Mouse (Mus musculus) MEL (cell line): ENCODE results near the gene Tead3. TPM values are rescaled to one million over a fixed set of nuclear protein-coding genes. Genes with fewer than 3 reads are reported as not detected.

Experiments used
- DNase-seq: peaks from one replicate; pipeline ENCODE4 v3.0.0; 2011; ENCODE audit warnings: low read depth, low spot score
- H3K27ac ChIP-seq: 2 replicates; pipeline ENCODE4 v1.5.1; 2012; ENCODE audit warnings: low read depth, mild to moderate bottlenecking, control low read depth, low read length, moderate library complexity; ENCODE audit not compliant: control insufficient read depth
- H3K27me3 ChIP-seq, 2 experiments: fragments of 150-350 bp in 1 of 2; sonication (generic) in 1 of 2; 2 replicates each; pipeline ENCODE4 v1.6.1; 2012; ENCODE audit warnings: low read length in 2 of 2, mild to moderate bottlenecking in 2 of 2, improper control_type of control experiment in 1 of 2, moderate library complexity in 1 of 2; ENCODE audit not compliant: insufficient read depth in 2 of 2, control insufficient read depth in 1 of 2
- H3K36me3 ChIP-seq, 2 experiments: 2 replicates each; pipeline ENCODE4 v1.6.1; 2012 to 2014; ENCODE audit warnings: low read length in 2 of 2, improper control_type of control experiment in 1 of 2, inconsistent platforms in 1 of 2, mild to moderate bottlenecking in 1 of 2; ENCODE audit not compliant: insufficient read depth in 2 of 2, control insufficient read depth in 1 of 2
- H3K4me1 ChIP-seq, 2 experiments: fragments of 150-350 bp in 1 of 2; sonication (generic) in 1 of 2; 2 replicates each; pipeline ENCODE4 v1.6.1; 2012; ENCODE audit warnings: low read length in 2 of 2, improper control_type of control experiment in 1 of 2, mild to moderate bottlenecking in 1 of 2; ENCODE audit not compliant: insufficient read depth in 2 of 2, control insufficient read depth in 1 of 2
- H3K4me3 ChIP-seq, 2 experiments: fragments of 150-350 bp in 1 of 2; sonication (generic) in 1 of 2; 2 replicates each; pipeline ENCODE4 v1.5.1; 2012; ENCODE audit warnings: low read depth in 2 of 2, low read length in 2 of 2, mild to moderate bottlenecking in 2 of 2, moderate library complexity in 2 of 2, control low read depth in 1 of 2, improper control_type of control experiment in 1 of 2; ENCODE audit not compliant: control insufficient read depth in 1 of 2, insufficient read depth in 1 of 2
- H3K79me2 ChIP-seq: 2 replicates; pipeline ENCODE4 v1.6.1; 2012; ENCODE audit warnings: mild to moderate bottlenecking, low read length, moderate library complexity; ENCODE audit not compliant: control insufficient read depth, poor library complexity, insufficient read depth
- H3K9ac ChIP-seq: 2 replicates; pipeline ENCODE4 v1.6.1; 2012; ENCODE audit warnings: low read depth, mild to moderate bottlenecking, control low read depth, low read length, moderate library complexity; ENCODE audit not compliant: control insufficient read depth, poor library complexity, severe bottlenecking
- H3K9me3 ChIP-seq: fragments of 150-350 bp; sonication (generic); replicated peaks from 2 replicates; pipeline ENCODE4 v1.6.1; 2012; ENCODE audit warnings: mild to moderate bottlenecking, low read length, improper control_type of control experiment, moderate library complexity; ENCODE audit not compliant: insufficient read depth
- CTCF ChIP-seq, 3 experiments: IDR thresholded peaks in 2 of 3; conservative IDR thresholded peaks in 1 of 3; 2 replicates each; pipeline ENCODE4 v1.5.1; 2011 to 2012; ENCODE audit warnings: low read length in 3 of 3, low read depth in 2 of 3, mild to moderate bottlenecking in 2 of 3, improper control_type of control experiment in 1 of 3, inconsistent platforms in 1 of 3, mixed read lengths in 1 of 3, moderate library complexity in 1 of 3; ENCODE audit not compliant: control insufficient read depth in 1 of 3, insufficient read depth in 1 of 3, poor library complexity in 1 of 3, severe bottlenecking in 1 of 3
- E2F4 ChIP-seq: IDR thresholded peaks from 2 replicates; pipeline ENCODE4 v1.6.1; 2011; ENCODE audit warnings: low read depth, low read length, improper control_type of control experiment, borderline replicate concordance
- EP300 ChIP-seq, 2 experiments: IDR thresholded peaks; 2 replicates each; pipeline ENCODE4 v1.6.1; 2011; ENCODE audit warnings: improper control_type of control experiment in 2 of 2, low read length in 2 of 2, low read depth in 1 of 2, mild to moderate bottlenecking in 1 of 2
- GATA1 ChIP-seq: IDR thresholded peaks from 2 replicates; pipeline ENCODE4 v1.6.1; 2011; ENCODE audit warnings: low read depth, low read length, improper control_type of control experiment
- MAFK ChIP-seq: IDR thresholded peaks from 2 replicates; pipeline ENCODE4 v1.6.1; 2011; ENCODE audit warnings: low read depth, mild to moderate bottlenecking, low read length, improper control_type of control experiment, borderline replicate concordance
- MAX ChIP-seq: IDR thresholded peaks from 2 replicates; pipeline ENCODE4 v1.6.1; 2011; ENCODE audit warnings: low read length, improper control_type of control experiment
- MXI1 ChIP-seq: IDR thresholded peaks from 2 replicates; pipeline ENCODE4 v1.6.1; 2011; ENCODE audit warnings: mild to moderate bottlenecking, low read depth, low read length, improper control_type of control experiment
- NELFE ChIP-seq: IDR thresholded peaks from 2 replicates; pipeline ENCODE4 v1.6.1; 2011; ENCODE audit warnings: low read depth, low read length, improper control_type of control experiment
- POLR2A ChIP-seq, 2 experiments: IDR thresholded peaks; 2 replicates each; pipeline ENCODE4 v1.6.1; 2011 to 2012; ENCODE audit warnings: low read length in 2 of 2, mild to moderate bottlenecking in 2 of 2, control low read depth in 1 of 2, improper control_type of control experiment in 1 of 2, low read depth in 1 of 2, moderate library complexity in 1 of 2; ENCODE audit not compliant: control insufficient read depth in 1 of 2, insufficient read depth in 1 of 2, poor library complexity in 1 of 2
- POLR2AphosphoS2 ChIP-seq: IDR thresholded peaks from 2 replicates; pipeline ENCODE4 v1.6.1; 2011; ENCODE audit warnings: low read length, improper control_type of control experiment
- RCOR1 ChIP-seq: IDR thresholded peaks from 2 replicates; pipeline ENCODE4 v1.6.1; 2012; ENCODE audit warnings: low read depth, mild to moderate bottlenecking, inconsistent platforms, low read length, improper control_type of control experiment
- TAL1 ChIP-seq: IDR thresholded peaks from 2 replicates; pipeline ENCODE4 v1.6.1; 2012; ENCODE audit warnings: mild to moderate bottlenecking, inconsistent platforms, low read length, moderate library complexity, mixed read lengths
- TCF12 ChIP-seq: IDR thresholded peaks from 2 replicates; pipeline ENCODE4 v1.6.1; 2014; ENCODE audit warnings: low read depth, mild to moderate bottlenecking, inconsistent platforms, low read length, improper control_type of control experiment, moderate library complexity
- USF1 ChIP-seq: IDR thresholded peaks from 2 replicates; pipeline ENCODE4 v1.6.1; 2014; ENCODE audit warnings: low read depth, mild to moderate bottlenecking, inconsistent platforms, low read length, improper control_type of control experiment, moderate library complexity
- USF2 ChIP-seq, 2 experiments: IDR thresholded peaks; 2 replicates each; pipeline ENCODE4 v1.6.1; 2011 to 2012; ENCODE audit warnings: improper control_type of control experiment in 2 of 2, low read length in 2 of 2, borderline replicate concordance in 1 of 2, inconsistent platforms in 1 of 2, low read depth in 1 of 2, mild to moderate bottlenecking in 1 of 2; ENCODE audit not compliant: insufficient read depth in 1 of 2
- ZNF384 ChIP-seq: IDR thresholded peaks from 2 replicates; pipeline ENCODE4 v1.6.1; 2012; ENCODE audit warnings: low read depth, mild to moderate bottlenecking, inconsistent platforms, low read length, improper control_type of control experiment
- polyA plus RNA-seq, 2 experiments: library from polyadenylated mRNA; stranded (reverse) in 1 of 2; unstranded in 1 of 2; fragments of >175 nt in 1 of 2; fragments of >200 nt in 1 of 2; gene quantifications; 2 replicates each; pipeline versions ENCODE4 v1.2.1 to v1.2.4; 2012; ENCODE audit warnings: low replicate concordance in 2 of 2, low read depth in 1 of 2; ENCODE audit not compliant: insufficient read length in 2 of 2, insufficient read depth in 1 of 2, missing spikeins in 1 of 2
- total RNA-seq: library from RNA; depleted of rRNA; stranded (reverse); fragments of 300-350 nt; gene quantifications from 2 replicates; pipeline ENCODE4 v1.2.3, GENCODE M21; 2012

Gene Tead3
- total and polyA plus RNA-seq, 3 experiments, result 0.73 to 4.1 TPM; not detected in 1

DNA sequence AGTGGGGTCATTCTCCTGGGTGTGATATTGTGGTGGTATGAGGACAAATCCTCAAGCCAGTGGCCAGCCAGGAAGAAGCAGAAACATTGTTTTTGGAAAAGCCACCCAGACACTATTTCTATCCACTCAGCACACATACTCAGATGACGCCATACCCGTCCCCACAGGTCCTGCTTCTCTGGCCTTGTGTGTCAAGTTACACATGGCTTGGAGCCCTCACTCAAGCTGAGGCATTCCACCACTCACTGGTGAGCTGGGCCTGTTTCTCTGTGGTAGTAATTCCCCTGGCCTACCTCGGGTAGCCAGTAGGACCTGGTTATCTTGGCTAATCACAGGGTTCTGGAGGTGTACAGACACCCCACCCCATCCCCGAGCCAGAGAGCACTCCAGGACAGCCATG, 56.9 kb downstream of the Tead3 start:
- no peak overlapping the region for H3K4me3 ChIP-seq
- H3K4me1 ChIP-seq, result peaks cover 11 to 13% of the 10 kb centered on the region in 2 experiments
- no peaks in the 10 kb centered on the region for H3K79me2 ChIP-seq
- H3K9me3 ChIP-seq, result no peaks in the 10 kb centered on the region
- TF ChIP-seq NELFE (no peak), ZNF384 (no peak), E2F4 (no peak), MAX (no peak), POLR2A (IDR thresholded peaks at IDR 0.05; ENCODE audit: control insufficient read depth in 1 of 2, insufficient read depth in 1 of 2, low read depth in 1 of 2, low read length in 2 of 2, poor library complexity in 1 of 2) (no peak), TAL1 (no peak), MAFK (no peak), MXI1 (no peak), USF1 (no peak), EP300 (IDR thresholded peaks at IDR 0.05; ENCODE audit: low read depth in 1 of 2, low read length in 2 of 2) (no peak), POLR2AphosphoS2 (no peak), CTCF (IDR thresholded peaks at IDR 0.05 in 2 of 3, conservative IDR thresholded peaks at IDR 0.05 in 1 of 3; ENCODE audit: control insufficient read depth in 1 of 3, insufficient read depth in 1 of 3, low read depth in 2 of 3, low read length in 3 of 3, poor library complexity in 1 of 3, severe bottlenecking in 1 of 3) (no peak), TCF12 (no peak), USF2 (IDR thresholded peaks at IDR 0.05; ENCODE audit: borderline replicate concordance in 1 of 2, insufficient read depth in 1 of 2, low read depth in 1 of 2, low read length in 2 of 2) (no peak)
- peaks cover 0 to 3% of the 10 kb centered on the region in 2 experiments; a peak in 1 of 4 replicates for H3K36me3 ChIP-seq
- H3K27me3 ChIP-seq, result no peaks in the 10 kb centered on the region
- no peak overlapping the region for H3K9ac ChIP-seq
- no peak overlapping the region for H3K27ac ChIP-seq
- no peak for DNase-seq

DNA sequence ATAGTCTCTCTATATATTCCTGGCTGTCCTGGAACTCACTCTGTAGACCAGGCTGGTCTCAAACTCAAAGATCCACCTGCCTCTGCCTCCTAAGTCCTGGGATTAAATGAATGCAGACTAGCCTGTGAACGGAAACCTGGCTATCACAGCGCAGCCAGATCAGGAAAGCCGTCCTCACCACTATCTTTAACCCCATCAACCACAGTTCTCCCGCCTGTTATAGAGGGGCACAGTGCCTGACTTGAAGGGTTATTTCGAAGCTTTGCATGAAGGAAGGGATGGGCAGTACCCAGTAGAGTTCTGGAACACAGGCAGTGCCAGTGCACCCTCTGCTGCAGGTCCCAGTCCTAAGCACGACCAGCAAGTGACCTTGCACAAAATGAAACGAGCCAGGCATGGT, 59.3 kb downstream of the Tead3 start:
- H3K36me3 ChIP-seq, result peaks cover 0 to 3% of the 10 kb centered on the region in 2 experiments; a peak in 1 of 4 replicates
- H3K9ac ChIP-seq, result no peak overlapping the region
- peaks cover 11 to 16% of the 10 kb centered on the region in 2 experiments for H3K4me1 ChIP-seq

More for the DNA sequence above, 59.3 kb downstream of the Tead3 start:
- Histone ChIP-seq H3K4me3 (no peak overlapping the region), H3K9me3 (no peaks in the 10 kb centered on the region), H3K27me3 (no peaks in the 10 kb centered on the region), H3K79me2 (no peaks in the 10 kb centered on the region), H3K27ac (no peak overlapping the region)
- TF ChIP-seq POLR2A (IDR thresholded peaks at IDR 0.05; ENCODE audit: control insufficient read depth in 1 of 2, insufficient read depth in 1 of 2, low read depth in 1 of 2, low read length in 2 of 2, poor library complexity in 1 of 2) (no peak), MAX (peak; percentile 49), TCF12 (peak; percentile 52), RCOR1 (peak; percentile 74), GATA1 (peak; percentile 52; the same call in 1 of the 2 replicates), EP300 (IDR thresholded peaks at IDR 0.05; ENCODE audit: low read depth in 1 of 2, low read length in 2 of 2) (peak; percentile 37 to 50; a peak in 2 of 4 replicates)
- peak; percentile 45 for DNase-seq
